Mouse (Mus musculus): ENCODE results near the gene Lifr. TPM values are rescaled to one million over a fixed set of nuclear protein-coding genes. Genes with fewer than 3 reads are reported as not detected.

The Lifr gene
- polyA plus RNA-seq, 1 experiment from 2014 or later = 9.7 TPM

DNA sequence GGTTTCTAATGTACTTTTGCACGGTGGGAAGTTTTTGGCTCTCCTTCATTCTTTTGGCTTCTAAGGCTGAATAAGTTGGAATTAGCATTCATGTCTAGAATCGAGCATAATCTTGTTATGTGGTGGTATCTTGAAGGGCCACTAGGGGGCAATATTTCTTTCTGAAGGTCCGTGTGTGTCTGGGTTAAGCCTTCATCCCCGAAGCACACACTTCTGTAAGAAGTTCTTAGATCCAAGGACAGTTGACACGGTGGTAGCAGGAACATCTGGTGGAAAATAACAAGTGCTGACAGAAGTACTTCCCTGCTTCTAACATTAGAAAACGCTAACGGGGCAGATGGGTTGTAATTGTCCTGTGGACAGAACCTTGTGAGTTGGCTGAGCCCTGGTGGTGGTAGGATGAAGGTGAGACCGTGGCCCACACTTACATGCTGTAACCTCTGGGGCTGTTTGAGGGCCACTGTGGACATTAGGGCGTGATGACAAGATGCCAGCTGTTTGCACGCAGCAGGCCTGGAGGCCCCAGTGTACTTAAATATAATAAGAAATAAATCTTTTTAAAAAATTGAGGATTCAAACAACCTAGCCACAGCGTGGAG, 44.1 kb downstream of the Lifr start:
- Histone ChIP-seq H3K27ac (no peak overlapping the region), H3K36me3 (replicated peaks) (no peaks in the 10 kb centered on the region)
- 59% methylated on average over 11 of the region's 11 CpGs for WGBS

DNA sequence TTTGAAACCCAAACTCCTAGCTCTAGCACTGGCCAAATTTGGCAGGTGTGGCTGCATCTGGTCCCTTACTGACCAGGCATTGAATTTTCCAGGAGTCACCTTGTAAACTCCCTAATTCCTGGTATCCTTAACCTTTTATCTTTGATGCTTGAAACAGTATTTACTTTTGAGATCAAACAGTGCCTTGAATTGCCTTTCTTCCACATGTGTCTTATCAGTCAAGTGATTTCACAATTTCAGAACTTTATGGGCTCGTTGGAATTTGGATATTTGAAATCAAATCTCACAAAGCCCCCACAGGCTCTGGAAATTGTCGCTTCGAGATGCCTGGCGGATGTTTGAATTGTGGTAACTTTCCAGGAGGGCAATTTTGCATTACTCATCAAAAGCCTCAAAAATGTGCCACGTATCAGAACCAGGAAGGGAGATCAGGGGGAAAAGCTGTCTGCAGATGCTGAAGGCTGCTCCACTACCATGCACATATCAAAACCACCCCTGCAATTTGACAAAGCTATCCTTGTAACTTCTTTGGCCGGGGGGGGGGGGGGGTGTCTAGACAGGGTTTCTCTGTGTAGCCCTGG, 45.7 kb downstream of the Lifr start:
- Histone ChIP-seq H3K27me3 (replicated peaks) (peaks cover 5% of the 10 kb centered on the region; the same call in 1 of the 2 replicates), H3K4me3 (no peak overlapping the region), H3K4me1 (peaks cover 3% of the 10 kb centered on the region; the same call in 1 of the 2 replicates), H3K9ac (no peak overlapping the region), H3K4me2 (no peak overlapping the region), H3K27ac (no peak overlapping the region), H3K36me3 (replicated peaks) (no peaks in the 10 kb centered on the region), H3K9me3 (no peaks in the 10 kb centered on the region)
- 84% methylated on average over 6 of the region's 6 CpGs for WGBS
- no peak for ATAC-seq (replicated peaks)

More for the DNA sequence above, 44.1 kb downstream of the Lifr start:
- Histone ChIP-seq H3K9ac (no peak overlapping the region), H3K4me3 (no peak overlapping the region), H3K27me3 (replicated peaks) (peaks cover 5% of the 10 kb centered on the region; the same call in 1 of the 2 replicates), H3K9me3 (no peaks in the 10 kb centered on the region), H3K4me2 (no peak overlapping the region), H3K4me1 (peaks cover 17% of the 10 kb centered on the region)
- ATAC-seq (replicated peaks) = no peak

DNA sequence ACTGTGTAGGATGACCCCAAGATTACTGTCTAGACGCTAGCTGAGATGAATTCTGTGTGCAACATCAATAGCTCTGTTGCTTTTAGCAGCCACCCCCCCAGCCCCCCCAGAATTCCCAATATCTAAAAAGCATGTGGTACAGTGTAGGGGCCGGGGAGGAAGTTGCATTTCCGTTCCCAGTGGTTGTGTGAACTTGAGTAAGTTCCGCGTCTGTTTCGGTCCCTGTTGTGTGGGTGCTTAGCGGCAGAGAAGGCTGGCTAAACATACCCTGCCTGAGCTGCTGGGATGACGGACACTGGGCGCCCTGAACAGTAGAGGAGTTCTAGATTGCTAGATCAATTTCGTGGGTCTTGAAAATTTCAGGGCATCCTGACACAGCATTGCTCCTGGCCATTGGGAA, 46.5 kb downstream of the Lifr start:
- Histone ChIP-seq H3K4me1 (no peaks in the 10 kb centered on the region), H3K27me3 (replicated peaks) (peaks cover 5% of the 10 kb centered on the region; the same call in 1 of the 2 replicates), H3K9me3 (no peaks in the 10 kb centered on the region), H3K4me3 (no peak overlapping the region), H3K4me2 (no peak overlapping the region), H3K36me3 (replicated peaks) (no peaks in the 10 kb centered on the region), H3K27ac (no peak overlapping the region), H3K9ac (no peak overlapping the region)
- no peak for ATAC-seq (replicated peaks)
- WGBS = 92% methylated on average over 10 of the region's 10 CpGs

DNA sequence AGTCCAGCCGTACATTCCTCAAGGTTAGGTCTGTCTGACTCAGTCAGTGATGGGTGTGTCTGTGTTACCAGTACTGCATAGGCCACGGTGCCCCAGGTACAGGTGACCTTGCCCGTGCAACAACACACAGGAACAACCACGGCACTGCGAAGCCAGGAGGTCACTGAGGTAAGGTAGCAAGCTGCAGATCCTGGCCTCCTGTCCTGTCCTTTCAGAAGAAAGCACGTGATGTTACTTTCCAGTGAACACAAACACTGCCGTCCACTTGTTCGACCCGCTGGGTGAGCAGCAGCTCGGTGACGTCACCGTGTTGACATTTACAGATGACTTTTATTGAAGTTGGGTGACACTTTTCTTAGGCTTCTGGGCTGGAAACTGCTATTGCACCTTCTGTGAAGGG, 47.2 kb downstream of the Lifr start:
- H3K27ac ChIP-seq = no peak overlapping the region
- peaks cover 3% of the 10 kb centered on the region; the same call in 1 of the 2 replicates for H3K27me3 ChIP-seq (replicated peaks)
- H3K36me3 ChIP-seq (replicated peaks) = no peaks in the 10 kb centered on the region
- H3K9ac ChIP-seq = no peak overlapping the region
- ATAC-seq (replicated peaks) = no peak
- no peak overlapping the region for H3K4me2 ChIP-seq
- H3K4me3 ChIP-seq = no peak overlapping the region
- no peaks in the 10 kb centered on the region for H3K4me1 ChIP-seq
- no peaks in the 10 kb centered on the region for H3K9me3 ChIP-seq
- 90% methylated on average over 12 of the region's 12 CpGs for WGBS

DNA sequence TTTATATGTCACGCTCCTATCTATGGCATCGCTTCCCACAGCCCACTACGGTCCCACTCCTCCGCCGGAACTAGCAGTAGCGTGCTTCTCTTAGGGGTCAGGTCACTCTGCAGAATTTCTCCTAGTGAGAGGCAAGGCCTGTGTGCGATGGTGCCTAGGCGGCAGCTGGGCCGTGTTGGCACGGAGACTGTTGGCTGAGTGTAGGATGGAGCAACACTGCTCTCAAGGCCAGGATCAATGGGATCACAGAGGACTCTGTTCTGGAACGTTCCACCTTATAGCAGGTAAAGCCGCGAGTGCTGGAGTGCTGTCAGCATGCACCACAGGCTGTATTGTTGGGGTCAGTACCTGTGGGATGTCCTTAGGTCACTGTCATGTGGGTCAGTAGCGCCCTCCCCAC, 48.1 kb downstream of the Lifr start:
- no peaks in the 10 kb centered on the region for H3K4me1 ChIP-seq
- no peak for ATAC-seq (replicated peaks)
- no peak overlapping the region for H3K9ac ChIP-seq
- 92% methylated on average over 14 of the region's 14 CpGs for WGBS
- no peaks in the 10 kb centered on the region for H3K9me3 ChIP-seq
- H3K4me2 ChIP-seq = no peak overlapping the region
- no peaks in the 10 kb centered on the region for H3K27me3 ChIP-seq (replicated peaks)
- H3K27ac ChIP-seq = no peak overlapping the region
- H3K36me3 ChIP-seq (replicated peaks) = no peaks in the 10 kb centered on the region
- H3K4me3 ChIP-seq = no peak overlapping the region

DNA sequence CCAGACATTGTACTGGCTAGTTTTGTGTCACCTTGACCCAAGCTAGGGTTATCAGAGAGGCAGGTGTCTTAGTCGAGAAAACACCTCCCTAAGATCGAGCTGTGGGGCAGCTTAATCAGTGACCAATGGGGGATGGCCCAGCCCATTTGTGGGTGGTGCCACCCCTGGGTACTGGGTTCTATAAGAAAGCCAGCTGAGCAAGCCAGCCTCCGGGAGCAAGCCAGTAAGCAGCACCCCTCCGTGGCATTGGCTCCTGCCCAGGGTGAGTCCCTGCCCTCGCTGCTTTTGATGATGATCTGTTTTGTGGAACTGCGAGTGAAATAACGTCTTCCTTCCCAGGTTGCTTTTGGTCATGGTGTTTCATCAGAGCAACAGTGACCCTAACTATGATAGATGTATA, 49.9 kb downstream of the Lifr start:
- 0 out of 2 replicates have a peak, but pooled peaks cover 4% of the 10 kb centered on the region for H3K4me1 ChIP-seq
- 91% methylated on average over 7 of the region's 7 CpGs for WGBS

DNA sequence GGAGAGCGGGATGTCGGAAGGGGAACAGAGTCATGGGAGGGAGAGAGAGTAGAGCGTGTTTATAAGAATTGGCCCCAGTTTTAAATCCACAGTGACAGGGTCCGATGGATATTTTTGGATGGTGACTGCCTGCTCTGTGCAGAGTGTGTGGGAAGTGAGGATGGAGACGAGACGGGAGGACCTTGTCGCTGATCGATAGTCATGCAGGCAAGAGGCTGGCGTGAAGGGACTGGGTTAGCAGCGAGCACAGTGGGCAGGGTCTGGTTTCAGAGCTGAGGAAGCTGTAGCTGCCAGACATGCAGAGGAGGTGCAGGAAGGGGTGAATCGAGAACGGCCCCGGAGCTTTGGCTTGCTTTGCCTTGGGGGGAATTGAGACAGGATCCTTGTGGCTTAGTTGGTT, 50.8 kb downstream of the Lifr start:
- Histone ChIP-seq H3K4me2 (no peak overlapping the region), H3K9me3 (no peaks in the 10 kb centered on the region), H3K27me3 (replicated peaks) (no peaks in the 10 kb centered on the region), H3K4me1 (0 out of 2 replicates have a peak, but pooled peaks cover 4% of the 10 kb centered on the region), H3K4me3 (no peak overlapping the region), H3K36me3 (replicated peaks) (no peaks in the 10 kb centered on the region), H3K27ac (no peak overlapping the region), H3K9ac (no peak overlapping the region)
- 91% methylated on average over 13 of the region's 13 CpGs for WGBS
- no peak for ATAC-seq (replicated peaks)

More for the DNA sequence above, 49.9 kb downstream of the Lifr start:
- Histone ChIP-seq H3K4me2 (no peak overlapping the region), H3K27ac (no peak overlapping the region), H3K9me3 (no peaks in the 10 kb centered on the region), H3K36me3 (replicated peaks) (no peaks in the 10 kb centered on the region), H3K9ac (no peak overlapping the region), H3K4me3 (no peak overlapping the region), H3K27me3 (replicated peaks) (no peaks in the 10 kb centered on the region)
- no peak for ATAC-seq (replicated peaks)

DNA sequence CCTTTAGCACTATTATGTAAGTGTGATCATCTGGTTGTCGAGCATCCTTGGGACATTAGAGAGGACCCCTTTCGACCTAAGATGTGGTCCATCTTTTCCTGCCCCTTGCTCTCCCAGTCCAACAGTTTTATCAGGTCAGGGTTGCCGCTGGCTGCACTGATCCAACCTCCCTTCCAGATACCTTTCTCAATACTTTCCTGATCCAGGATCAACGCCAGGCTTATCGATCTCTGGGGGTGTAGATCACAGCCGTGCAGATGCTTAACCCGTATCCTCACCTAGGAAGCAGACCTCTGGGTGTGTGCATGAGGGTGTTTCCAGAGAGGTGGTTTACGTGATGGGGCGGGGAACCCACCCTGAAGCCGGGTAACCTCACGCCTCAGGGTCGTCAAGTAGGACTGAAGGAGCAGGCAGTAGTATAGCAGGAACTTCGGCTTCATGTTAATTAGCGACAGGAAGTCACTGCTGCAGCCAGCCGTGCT, 53.3 kb downstream of the Lifr start:
- 0 out of 2 replicates have a peak, but pooled peaks cover 4% of the 10 kb centered on the region for H3K4me1 ChIP-seq
- ATAC-seq (replicated peaks) = no peak
- no peaks in the 10 kb centered on the region for H3K9me3 ChIP-seq
- H3K27ac ChIP-seq = no peak overlapping the region
- no peaks in the 10 kb centered on the region for H3K27me3 ChIP-seq (replicated peaks)
- no peak overlapping the region for H3K9ac ChIP-seq
- H3K36me3 ChIP-seq (replicated peaks) = no peaks in the 10 kb centered on the region
- H3K4me2 ChIP-seq = no peak overlapping the region
- no peak overlapping the region for H3K4me3 ChIP-seq
- WGBS = 76% methylated on average over 15 of the region's 15 CpGs

DNA sequence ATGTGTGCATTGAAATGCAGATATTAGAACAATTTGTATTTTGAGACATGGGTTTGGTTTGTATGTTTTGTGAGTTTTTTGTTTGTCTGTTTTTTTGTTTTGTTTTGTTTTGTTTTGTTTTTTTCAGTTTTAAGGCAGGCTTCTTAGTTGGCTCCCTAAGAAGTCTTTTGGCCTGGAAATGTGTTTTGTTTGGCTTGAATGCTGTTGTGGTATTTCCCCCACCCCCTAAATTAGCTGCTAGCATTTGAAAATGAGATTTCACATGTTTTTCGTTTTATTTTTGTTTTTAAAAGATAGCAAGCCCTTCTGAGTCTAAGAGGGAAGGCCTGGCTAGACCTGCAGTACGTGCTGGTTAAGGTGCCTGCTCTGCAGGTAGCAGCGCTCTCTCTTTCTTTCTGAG, 54.1 kb downstream of the Lifr start:
- no peak overlapping the region for H3K4me2 ChIP-seq
- 0 out of 2 replicates have a peak, but pooled peaks cover 4% of the 10 kb centered on the region for H3K4me1 ChIP-seq
- no peak overlapping the region for H3K9ac ChIP-seq
- ATAC-seq (replicated peaks) = no peak
- no peaks in the 10 kb centered on the region for H3K27me3 ChIP-seq (replicated peaks)
- H3K36me3 ChIP-seq (replicated peaks) = no peaks in the 10 kb centered on the region
- H3K9me3 ChIP-seq = no peaks in the 10 kb centered on the region
- H3K4me3 ChIP-seq = no peak overlapping the region
- WGBS = 79% methylated on average over 3 of the region's 3 CpGs
- no peak overlapping the region for H3K27ac ChIP-seq

DNA sequence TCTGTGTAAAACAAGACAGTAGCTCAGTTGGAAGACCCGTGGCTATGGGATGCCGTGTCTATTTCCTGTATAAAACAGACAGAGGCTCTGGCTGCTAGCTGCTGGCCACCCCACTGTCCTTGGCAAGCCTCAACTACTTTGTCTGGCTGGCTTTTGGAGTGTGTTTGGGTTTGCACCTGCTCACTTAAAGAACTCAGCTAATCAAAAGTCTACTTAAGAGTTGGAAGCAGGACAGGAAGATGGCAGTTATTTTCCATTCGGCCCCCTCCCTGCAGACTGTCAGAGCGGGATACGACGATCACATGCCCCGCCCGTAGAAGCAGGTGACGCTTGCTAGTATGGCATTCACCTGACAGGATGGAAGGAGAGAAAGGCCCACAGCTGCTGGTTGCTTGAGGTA, 54.5 kb downstream of the Lifr start:
- H3K9ac ChIP-seq = no peak overlapping the region
- ATAC-seq (replicated peaks) = no peak; the same call in 1 of the 2 replicates
- WGBS = 84% methylated on average over 9 of the region's 9 CpGs

DNA sequence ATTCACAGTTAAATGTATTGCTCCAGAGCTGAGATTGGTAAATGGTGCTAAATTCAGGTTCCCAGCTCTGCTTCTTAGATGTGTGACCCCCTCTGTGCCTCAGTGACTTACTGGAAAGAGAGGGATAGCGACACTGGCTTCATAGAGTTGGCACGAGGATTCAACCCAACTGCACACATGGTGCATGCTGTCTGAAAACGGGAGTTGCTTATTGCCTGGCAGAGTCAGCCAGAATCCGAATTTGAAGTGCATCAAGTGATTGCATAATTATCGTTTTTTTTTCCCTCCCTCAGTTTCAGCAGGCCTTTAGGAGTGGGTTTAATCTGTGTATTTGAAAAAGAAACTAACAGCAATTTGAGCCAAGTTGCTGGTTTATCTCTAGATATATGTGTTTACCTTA, 55.1 kb downstream of the Lifr start:
- no peaks in the 10 kb centered on the region for H3K27me3 ChIP-seq (replicated peaks)
- H3K9me3 ChIP-seq = no peaks in the 10 kb centered on the region
- ATAC-seq (replicated peaks) = no peak
- H3K4me1 ChIP-seq = 0 out of 2 replicates have a peak, but pooled peaks cover 4% of the 10 kb centered on the region
- H3K4me2 ChIP-seq = no peak overlapping the region
- no peak overlapping the region for H3K27ac ChIP-seq
- no peaks in the 10 kb centered on the region for H3K36me3 ChIP-seq (replicated peaks)
- H3K9ac ChIP-seq = no peak overlapping the region
- WGBS = 79% methylated on average over 5 of the region's 5 CpGs
- H3K4me3 ChIP-seq = no peak overlapping the region

More for the DNA sequence above, 54.5 kb downstream of the Lifr start:
- Histone ChIP-seq H3K4me1 (0 out of 2 replicates have a peak, but pooled peaks cover 4% of the 10 kb centered on the region), H3K4me2 (no peak overlapping the region), H3K36me3 (replicated peaks) (no peaks in the 10 kb centered on the region), H3K27ac (no peak overlapping the region), H3K9me3 (no peaks in the 10 kb centered on the region), H3K4me3 (no peak overlapping the region), H3K27me3 (replicated peaks) (no peaks in the 10 kb centered on the region)

DNA sequence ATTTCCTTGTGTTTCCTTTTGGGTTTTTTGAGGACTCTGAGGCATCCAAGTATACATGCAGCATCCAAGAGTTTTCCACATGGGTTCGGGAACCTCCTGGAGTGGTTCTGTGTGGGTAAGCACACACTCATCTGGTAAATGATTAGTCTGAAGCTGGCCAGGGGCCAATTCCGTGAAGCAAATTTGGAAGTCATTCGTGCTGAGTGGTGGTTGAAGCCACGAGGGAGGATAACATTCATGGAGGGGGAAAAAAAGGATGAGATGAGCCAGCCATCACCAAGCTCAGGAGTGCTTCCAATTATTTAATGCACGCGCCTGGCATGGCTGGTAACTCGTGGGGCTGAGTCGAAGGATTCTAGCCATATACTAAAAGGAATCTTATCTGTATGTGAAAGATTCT, 56.1 kb downstream of the Lifr start:
- Histone ChIP-seq H3K9me3 (no peaks in the 10 kb centered on the region), H3K27ac (no peak overlapping the region), H3K27me3 (replicated peaks) (no peaks in the 10 kb centered on the region), H3K4me2 (no peak overlapping the region), H3K9ac (no peak overlapping the region), H3K4me3 (no peak overlapping the region), H3K4me1 (0 out of 2 replicates have a peak, but pooled peaks cover 4% of the 10 kb centered on the region), H3K36me3 (replicated peaks) (no peaks in the 10 kb centered on the region)
- WGBS = 74% methylated on average over 8 of the region's 8 CpGs
- ATAC-seq (replicated peaks) = no peak

DNA sequence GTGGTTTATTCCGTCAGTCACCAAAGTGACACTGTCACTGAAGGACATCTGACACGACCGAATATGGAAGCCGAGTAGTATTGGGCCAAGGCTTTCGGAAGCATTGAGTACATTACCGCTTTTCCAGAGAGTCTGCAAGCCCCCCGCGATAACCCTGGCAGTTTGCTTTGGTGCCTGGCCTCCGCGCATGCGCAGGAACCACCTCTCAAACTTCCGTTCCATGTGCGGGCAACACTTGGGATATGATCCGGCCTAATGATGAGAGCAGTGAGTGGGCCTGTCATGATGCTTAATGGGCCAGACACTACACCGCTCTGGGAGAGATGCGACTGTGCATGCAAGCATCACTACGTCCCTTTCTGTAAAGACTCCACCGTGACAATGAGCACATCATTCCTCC, 59.4 kb downstream of the Lifr start:
- Histone ChIP-seq H3K4me1 (peaks cover 8% of the 10 kb centered on the region; the same call in 1 of the 2 replicates), H3K9ac (no peak overlapping the region), H3K4me2 (no peak overlapping the region), H3K36me3 (replicated peaks) (no peaks in the 10 kb centered on the region), H3K27me3 (replicated peaks) (no peaks in the 10 kb centered on the region), H3K27ac (no peak overlapping the region), H3K9me3 (no peaks in the 10 kb centered on the region), H3K4me3 (no peak overlapping the region)
- 93% methylated on average over 18 of the region's 18 CpGs for WGBS
- ATAC-seq (replicated peaks) = no peak

Measured in midbrain, embryonic 15.5 days (tissue).